Mouse (Mus musculus): Measurements from ENCODE around the gene Lrig3. TPM values are rescaled to one million over a fixed set of nuclear protein-coding genes. Genes with fewer than 3 reads are reported as not detected.

Lrig3 gene
- polyA plus RNA-seq (2017; shearing (Covaris generic)) = 1 to 10 TPM in 1 of 2 experiments, under 1 TPM in 1; 0.17 to 2.9 TPM

GRCm38 (mm10) chr10:125965968-125966480 lies at the start of gene Lrig3:
TSS of gene Lrig3 (plus strand) at chr10:125966168.

Data from inflammation-experienced regulatory T-cells (primary cell).